Mouse (Mus musculus): ENCODE measurements around the gene Tmem38a. TPM values are rescaled to one million over a fixed set of nuclear protein-coding genes. Genes with fewer than 3 reads are reported as not detected.

The Tmem38a gene
- polyA plus RNA-seq, 1 experiment from 2014 or later = 2.3 TPM

DNA sequence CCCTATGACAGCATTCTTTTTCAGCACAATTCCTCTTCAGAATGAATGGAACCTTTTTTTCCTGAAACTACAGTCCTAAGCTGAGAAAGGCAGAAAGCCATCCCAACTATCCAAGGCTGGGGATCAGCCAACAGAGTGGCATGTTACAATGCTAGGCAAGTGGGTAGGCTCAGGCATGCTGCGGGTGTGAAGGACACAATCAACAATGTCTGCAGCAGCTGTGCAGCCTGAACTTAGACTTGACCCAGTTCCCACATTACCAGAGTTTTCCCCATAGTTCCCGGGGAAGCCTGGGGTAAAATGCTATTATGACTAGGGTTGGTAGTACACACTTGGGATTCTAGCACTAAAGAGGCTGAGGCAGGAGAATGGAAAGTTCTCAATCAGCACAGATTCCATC, 5.9 kb upstream of the Tmem38a start:
- Histone ChIP-seq H3K27ac (ENCODE audit: low read depth) (no peak overlapping the region), H3K4me1 (ENCODE audit: insufficient read depth) (peaks cover 8% of the 10 kb centered on the region), H3K27me3 (ENCODE audit: insufficient read depth, low read length) (no peaks in the 10 kb centered on the region), H3K4me2 (ENCODE audit: low read depth, low read length) (no peak overlapping the region), H3K4me3 (ENCODE audit: low read depth, low read length) (no peak overlapping the region), H3K36me3 (replicated peaks; ENCODE audit: insufficient read depth, low read length) (peaks cover 54% of the 10 kb centered on the region), H3K9ac (replicated peaks) (no peak overlapping the region), H3K9me3 (ENCODE audit: low read length) (no peaks in the 10 kb centered on the region)
- no peak for DNase-seq
- no peak for ATAC-seq
- TF ChIP-seq CTCF (IDR thresholded peaks at IDR 0.05; ENCODE audit: low read depth) (no peak), EP300 (IDR thresholded peaks at IDR 0.05; ENCODE audit: low read depth) (no peak)
- WGBS (ENCODE audit: insufficient replicate concordance) = 84% methylated on average over 2 of the region's 2 CpGs

- H3K36me3 ChIP-seq (replicated peaks; ENCODE audit: insufficient read depth, low read length) = peaks cover 40% of the 10 kb centered on the region
- no peak; the same call in 1 of the 2 replicates for TF ChIP-seq EP300 (IDR thresholded peaks at IDR 0.05; ENCODE audit: low read depth)
- no peak for TF ChIP-seq CTCF (IDR thresholded peaks at IDR 0.05; ENCODE audit: low read depth)
- H3K27ac ChIP-seq (ENCODE audit: low read depth) = peak within 1 kb of the TSS; percentile 97
- ATAC-seq (peak; percentile 96), DNase-seq (peak; percentile 98)
- H3K9ac ChIP-seq (replicated peaks) = peak within 1 kb of the TSS; percentile 81
- H3K4me3 ChIP-seq (ENCODE audit: low read depth, low read length) = peak within 1 kb of the TSS; percentile 67
- H3K4me2 ChIP-seq (ENCODE audit: low read depth, low read length) = peak within 1 kb of the TSS; percentile 92
- H3K9me3 ChIP-seq (ENCODE audit: low read length) = no peaks in the 10 kb centered on the region
- no peaks in the 10 kb centered on the region for H3K27me3 ChIP-seq (ENCODE audit: insufficient read depth, low read length)
- peaks cover 20% of the 10 kb centered on the region for H3K4me1 ChIP-seq (ENCODE audit: insufficient read depth)
- WGBS (ENCODE audit: insufficient replicate concordance) = under 1% methylated on average over 52 of the region's 52 CpGs
These were observed 933 bp upstream of the Tmem38a start, which contains the start of gene Smim7 for GRCm38 (mm10) chr8:72570633-72571610. Gene Smim7 (minus strand): TSS chr8:72571088.

DNA sequence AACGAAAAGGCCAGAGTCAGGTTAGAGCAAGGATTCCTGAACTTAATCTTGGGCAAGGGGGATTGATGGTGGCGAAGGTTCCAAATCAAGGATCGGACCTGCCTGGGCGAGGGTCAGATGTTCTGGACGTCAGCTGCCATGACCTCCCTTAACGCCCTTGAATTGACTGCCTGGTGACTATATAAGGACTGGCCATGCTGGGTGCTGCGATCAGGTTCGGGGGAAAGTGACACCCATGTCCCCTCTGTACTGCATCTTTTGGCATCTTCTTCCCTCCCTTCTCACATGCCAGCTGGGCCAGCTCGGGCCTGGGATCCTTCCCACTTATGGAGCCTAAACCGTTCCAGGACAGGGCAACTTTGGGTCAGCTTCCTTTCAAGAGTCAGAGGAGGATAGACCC, 652 bp downstream of the Tmem38a start:
- no peaks in the 10 kb centered on the region for H3K27me3 ChIP-seq (ENCODE audit: insufficient read depth, low read length)
- H3K9me3 ChIP-seq (ENCODE audit: low read length) = no peaks in the 10 kb centered on the region
- H3K4me1 ChIP-seq (ENCODE audit: insufficient read depth) = peaks cover 20% of the 10 kb centered on the region
- TF ChIP-seq CTCF (IDR thresholded peaks at IDR 0.05; ENCODE audit: low read depth) (no peak), EP300 (IDR thresholded peaks at IDR 0.05; ENCODE audit: low read depth) (no peak)
- DNase-seq (no peak), ATAC-seq (no peak)
- H3K36me3 ChIP-seq (replicated peaks; ENCODE audit: insufficient read depth, low read length) = peaks cover 24% of the 10 kb centered on the region
- peak overlapping the region; percentile 81 for H3K9ac ChIP-seq (replicated peaks)
- peak overlapping the region; percentile 92 for H3K4me2 ChIP-seq (ENCODE audit: low read depth, low read length)
- peak overlapping the region; percentile 67 for H3K4me3 ChIP-seq (ENCODE audit: low read depth, low read length)
- peak overlapping the region; percentile 97 for H3K27ac ChIP-seq (ENCODE audit: low read depth)
- WGBS (ENCODE audit: insufficient replicate concordance) = 22% methylated on average over 10 of the region's 10 CpGs

DNA sequence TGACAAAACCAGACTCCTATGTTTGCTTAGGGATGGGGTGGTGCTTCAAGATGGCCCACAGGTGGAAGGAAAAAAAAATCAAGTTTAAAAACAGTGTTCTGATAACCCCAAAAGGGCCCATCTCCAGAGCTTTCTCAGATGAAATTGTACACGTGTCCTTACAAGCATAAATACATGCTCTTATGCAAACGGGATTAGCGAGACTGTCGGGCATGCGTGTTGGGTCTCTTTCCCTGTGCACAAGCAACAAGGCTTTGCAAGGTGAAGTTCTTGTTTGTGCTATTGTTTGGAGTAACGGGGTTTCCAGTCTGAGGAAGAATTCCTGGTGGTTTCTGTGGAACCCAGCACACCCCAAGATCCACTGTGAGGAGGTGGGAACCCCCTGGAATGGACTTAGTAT, 1.6 kb downstream of the Tmem38a start:
- Histone ChIP-seq H3K9me3 (ENCODE audit: low read length) (no peaks in the 10 kb centered on the region), H3K27me3 (ENCODE audit: insufficient read depth, low read length) (no peaks in the 10 kb centered on the region), H3K27ac (ENCODE audit: low read depth) (no peak overlapping the region), H3K4me2 (ENCODE audit: low read depth, low read length) (no peak overlapping the region), H3K4me3 (ENCODE audit: low read depth, low read length) (no peak overlapping the region), H3K4me1 (ENCODE audit: insufficient read depth) (peaks cover 20% of the 10 kb centered on the region), H3K36me3 (replicated peaks; ENCODE audit: insufficient read depth, low read length) (peaks cover 15% of the 10 kb centered on the region), H3K9ac (replicated peaks) (no peak overlapping the region)
- ATAC-seq (no peak), DNase-seq (no peak)
- 82% methylated on average over 6 of the region's 6 CpGs for WGBS (ENCODE audit: insufficient replicate concordance)
- TF ChIP-seq CTCF (IDR thresholded peaks at IDR 0.05; ENCODE audit: low read depth) (no peak), EP300 (IDR thresholded peaks at IDR 0.05; ENCODE audit: low read depth) (no peak)

DNA sequence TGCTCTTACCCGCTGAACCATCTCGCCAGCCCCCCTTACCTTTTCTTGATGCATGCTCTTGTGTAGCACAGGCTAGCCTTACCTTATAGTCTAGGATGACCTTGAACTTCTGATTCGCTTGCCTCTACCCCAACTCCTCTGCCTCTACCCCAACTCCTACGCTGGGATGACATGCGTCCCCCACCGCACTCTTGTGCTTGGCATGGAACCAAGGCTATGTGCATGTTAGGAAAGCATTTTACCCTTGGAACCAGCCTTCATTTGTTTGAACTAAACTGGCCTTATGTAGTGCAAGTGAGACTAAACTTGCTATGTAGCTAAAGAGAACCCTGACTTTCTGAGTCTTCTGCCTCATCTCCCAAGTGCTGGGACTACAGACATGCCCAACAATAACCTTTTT, 4.1 kb downstream of the Tmem38a start:
- Histone ChIP-seq H3K9ac (replicated peaks) (no peak overlapping the region), H3K4me1 (ENCODE audit: insufficient read depth) (peaks cover 12% of the 10 kb centered on the region), H3K9me3 (ENCODE audit: low read length) (no peaks in the 10 kb centered on the region), H3K4me2 (ENCODE audit: low read depth, low read length) (no peak overlapping the region), H3K27me3 (ENCODE audit: insufficient read depth, low read length) (no peaks in the 10 kb centered on the region), H3K27ac (ENCODE audit: low read depth) (no peak overlapping the region), H3K4me3 (ENCODE audit: low read depth, low read length) (no peak overlapping the region), H3K36me3 (replicated peaks; ENCODE audit: insufficient read depth, low read length) (no peaks in the 10 kb centered on the region)
- TF ChIP-seq EP300 (IDR thresholded peaks at IDR 0.05; ENCODE audit: low read depth) (no peak), CTCF (IDR thresholded peaks at IDR 0.05; ENCODE audit: low read depth) (no peak)
- DNase-seq (no peak), ATAC-seq (no peak)
- 89% methylated on average over 6 of the region's 6 CpGs for WGBS (ENCODE audit: insufficient replicate concordance)

DNA sequence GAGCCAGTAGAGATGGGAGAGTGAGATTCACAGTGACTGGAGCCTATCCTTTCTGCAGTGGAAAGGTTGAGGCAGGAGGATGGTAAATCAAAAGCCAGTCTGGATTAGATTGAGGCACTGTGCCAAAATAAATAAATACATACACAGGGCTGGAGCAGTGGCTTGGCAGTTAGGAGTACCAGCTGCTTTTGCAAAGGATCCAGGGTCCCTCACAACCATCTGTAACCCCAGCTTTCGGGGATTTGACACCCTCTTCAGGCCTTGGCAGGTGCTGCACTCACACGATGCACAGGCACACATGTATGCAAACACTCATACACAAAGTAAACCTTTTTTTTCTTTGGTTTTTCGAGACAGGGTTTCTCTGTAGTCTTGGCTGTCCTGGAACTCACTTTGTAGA, 5.4 kb downstream of the Tmem38a start:
- H3K4me2 ChIP-seq (ENCODE audit: low read depth, low read length) = no peak overlapping the region
- no peaks in the 10 kb centered on the region for H3K9me3 ChIP-seq (ENCODE audit: low read length)
- WGBS (ENCODE audit: insufficient replicate concordance) = 73% methylated on average over 3 of the region's 3 CpGs
- TF ChIP-seq CTCF (IDR thresholded peaks at IDR 0.05; ENCODE audit: low read depth) (no peak), EP300 (IDR thresholded peaks at IDR 0.05; ENCODE audit: low read depth) (no peak)
- no peaks in the 10 kb centered on the region for H3K36me3 ChIP-seq (replicated peaks; ENCODE audit: insufficient read depth, low read length)
- peaks cover 7% of the 10 kb centered on the region for H3K4me1 ChIP-seq (ENCODE audit: insufficient read depth)
- no peak overlapping the region for H3K27ac ChIP-seq (ENCODE audit: low read depth)
- H3K4me3 ChIP-seq (ENCODE audit: low read depth, low read length) = no peak overlapping the region
- no peak for DNase-seq
- H3K9ac ChIP-seq (replicated peaks) = no peak overlapping the region
- H3K27me3 ChIP-seq (ENCODE audit: insufficient read depth, low read length) = no peaks in the 10 kb centered on the region
- ATAC-seq = no peak
